Mouse (Mus musculus) neural tube, embryonic 15.5 days (tissue): ENCODE measurements around the gene Nos3. TPM values are rescaled to one million over a fixed set of nuclear protein-coding genes. Genes with fewer than 3 reads are reported as not detected.
A peak's percentile ranks its signal among the peaks of the same experiment; 100 is the strongest.

Experiments
- ATAC-seq: fragments of 200-750 bp; cut with Nextera tagmentation; 2 replicates; pipeline ENCODE4 v1.8.0; 2017; ENCODE audit warnings: mild to moderate bottlenecking, moderate TSS enrichment, moderate library complexity; ENCODE audit not compliant: low FRiP score
- H3K27ac ChIP-seq: fragments of 300-500 bp; sonication (generic); replicated peaks from 2 replicates; pipeline ENCODE4 v1.5.1; 2015; ENCODE audit warnings: mild to moderate bottlenecking, inconsistent platforms
- H3K27me3 ChIP-seq: fragments of 300-500 bp; sonication (generic); replicated peaks from 2 replicates; pipeline ENCODE4 v1.6.1; 2015; ENCODE audit warnings: inconsistent platforms
- H3K36me3 ChIP-seq: fragments of 300-500 bp; sonication (generic); 2 replicates; pipeline ENCODE4 v1.6.1; 2015; ENCODE audit warnings: inconsistent platforms
- H3K4me1 ChIP-seq: fragments of 300-500 bp; sonication (generic); 2 replicates; pipeline ENCODE4 v1.6.1; 2015; ENCODE audit warnings: inconsistent platforms
- H3K4me2 ChIP-seq: fragments of 300-500 bp; sonication (generic); 2 replicates; pipeline ENCODE4 v1.6.1; 2015; ENCODE audit warnings: inconsistent platforms, mild to moderate bottlenecking, moderate library complexity
- H3K4me3 ChIP-seq: fragments of 300-500 bp; sonication (generic); replicated peaks from 2 replicates; pipeline ENCODE4 v1.5.1; 2015; ENCODE audit warnings: mild to moderate bottlenecking, inconsistent platforms
- H3K9ac ChIP-seq: fragments of 300-500 bp; sonication (generic); replicated peaks from 2 replicates; pipeline ENCODE4 v1.6.1; 2015; ENCODE audit warnings: mild to moderate bottlenecking, inconsistent platforms
- H3K9me3 ChIP-seq: fragments of 300-500 bp; sonication (generic); replicated peaks from 2 replicates; pipeline ENCODE4 v1.6.1; 2016; ENCODE audit warnings: inconsistent platforms
- WGBS: fragments of 180-500 bp; shearing (Covaris S2); methylation state at CpG from one replicate; pipeline ENCODE4 v1.1.7; 2015; ENCODE audit warnings: mixed read lengths; 5-methylcytosine and 5-hydroxymethylcytosine counted together
- polyA plus RNA-seq: library from polyadenylated mRNA; unstranded; fragments of >200 nt; fragmentation: Nextera tagmentation; extraction: Ambion mirVana; gene quantifications from 2 replicates; pipeline ENCODE4 v1.2.1, GENCODE M21; 2015

Nos3 gene
- 9.3 and 10.6 TPM in 2 replicates for polyA plus RNA-seq

- peaks cover 6% of the 10 kb centered on the region; the same call in 1 of the 2 replicates for H3K4me1 ChIP-seq
- WGBS: 47% methylated on average over 12 of the region's 12 CpGs
- H3K9ac ChIP-seq: no peak within 1 kb of the TSS
- 0 out of 2 replicates have a peak within 1 kb of the TSS, but pooled peaks have one; percentile 5 for H3K4me2 ChIP-seq
- no peak within 1 kb of the TSS for H3K27ac ChIP-seq
- no peaks in the 10 kb centered on the region for H3K9me3 ChIP-seq
- H3K36me3 ChIP-seq: no peaks in the 10 kb centered on the region
- H3K4me3 ChIP-seq: peak within 1 kb of the TSS; percentile 18; the same call in 1 of the 2 replicates
- ATAC-seq: no peak
- no peaks in the 10 kb centered on the region for H3K27me3 ChIP-seq
Measured at GRCm38 (mm10) chr5:24364508-24364907, at the start of gene Nos3. TSS of gene Nos3 (plus strand) at chr5:24364810.

GRCm38 (mm10) chr5:24319776-24320466 is 44.7 kb upstream of the Nos3 start:
- Histone ChIP-seq H3K27ac (no peak overlapping the region), H3K36me3 (peaks cover 31% of the 10 kb centered on the region), H3K9ac (no peak overlapping the region), H3K4me1 (peaks cover 19% of the 10 kb centered on the region), H3K4me2 (peak overlapping the region; percentile 6; the same call in 1 of the 2 replicates), H3K4me3 (no peak overlapping the region), H3K9me3 (no peaks in the 10 kb centered on the region), H3K27me3 (no peaks in the 10 kb centered on the region)
- WGBS: 17% methylated on average over 13 of the region's 13 CpGs
- no peak for ATAC-seq

GRCm38 (mm10) chr5:24320467-24320813 is 44.2 kb upstream of the Nos3 start:
- H3K27me3 ChIP-seq: no peaks in the 10 kb centered on the region
- peak overlapping the region; percentile 6; the same call in 1 of the 2 replicates for H3K4me2 ChIP-seq
- peaks cover 19% of the 10 kb centered on the region for H3K4me1 ChIP-seq
- H3K9me3 ChIP-seq: no peaks in the 10 kb centered on the region
- H3K27ac ChIP-seq: no peak overlapping the region
- no peak overlapping the region for H3K4me3 ChIP-seq
- no peak overlapping the region for H3K9ac ChIP-seq
- ATAC-seq: no peak
- WGBS: 36% methylated on average over 6 of the region's 6 CpGs
- peaks cover 36% of the 10 kb centered on the region for H3K36me3 ChIP-seq

- H3K4me3 ChIP-seq: no peak overlapping the region
- WGBS: 44% methylated on average over 5 of the region's 5 CpGs
- H3K9me3 ChIP-seq: no peaks in the 10 kb centered on the region
- H3K27me3 ChIP-seq: no peaks in the 10 kb centered on the region
- H3K27ac ChIP-seq: no peak overlapping the region
- peaks cover 19% of the 10 kb centered on the region for H3K4me1 ChIP-seq
- H3K4me2 ChIP-seq: no peak overlapping the region
- no peak overlapping the region for H3K9ac ChIP-seq
- H3K36me3 ChIP-seq: peaks cover 40% of the 10 kb centered on the region
- no peak for ATAC-seq
Measured at GRCm38 (mm10) chr5:24320894-24321293, 43.7 kb upstream of the Nos3 start.

GRCm38 (mm10) chr5:24321711-24322682 is 42.6 kb upstream of the Nos3 start:
- Histone ChIP-seq H3K4me3 (no peak overlapping the region), H3K9ac (0 out of 2 replicates have a peak overlapping the region, but pooled peaks have one; percentile 14), H3K27ac (no peak overlapping the region), H3K9me3 (no peaks in the 10 kb centered on the region), H3K27me3 (no peaks in the 10 kb centered on the region), H3K36me3 (peaks cover 46% of the 10 kb centered on the region), H3K4me2 (no peak overlapping the region), H3K4me1 (peaks cover 19% of the 10 kb centered on the region)
- ATAC-seq: no peak
- WGBS: 10% methylated on average over 22 of the region's 22 CpGs

- Histone ChIP-seq H3K4me1 (peaks cover 42% of the 10 kb centered on the region), H3K4me2 (no peak overlapping the region), H3K36me3 (peaks cover 35% of the 10 kb centered on the region), H3K27me3 (no peaks in the 10 kb centered on the region), H3K4me3 (no peak overlapping the region), H3K9ac (no peak overlapping the region), H3K27ac (no peak overlapping the region), H3K9me3 (no peaks in the 10 kb centered on the region)
- no peak for ATAC-seq
- 59% methylated on average over 14 of the region's 14 CpGs for WGBS
Measured at GRCm38 (mm10) chr5:24325251-24325650, 39.4 kb upstream of the Nos3 start.

- H3K9ac ChIP-seq: no peak overlapping the region
- H3K4me1 ChIP-seq: peaks cover 40% of the 10 kb centered on the region
- H3K9me3 ChIP-seq: no peaks in the 10 kb centered on the region
- WGBS: 95% methylated on average over 15 of the region's 15 CpGs
- H3K4me2 ChIP-seq: no peak overlapping the region
- H3K27ac ChIP-seq: no peak overlapping the region
- no peaks in the 10 kb centered on the region for H3K27me3 ChIP-seq
- no peak overlapping the region for H3K4me3 ChIP-seq
- no peak for ATAC-seq
- peaks cover 37% of the 10 kb centered on the region for H3K36me3 ChIP-seq
Measured at GRCm38 (mm10) chr5:24326166-24326841, 38.3 kb upstream of the Nos3 start.

- H3K9me3 ChIP-seq: no peaks in the 10 kb centered on the region
- H3K4me2 ChIP-seq: no peak overlapping the region
- H3K4me3 ChIP-seq: no peak overlapping the region
- no peak for ATAC-seq
- H3K27me3 ChIP-seq: no peaks in the 10 kb centered on the region
- H3K27ac ChIP-seq: no peak overlapping the region
- no peak overlapping the region for H3K9ac ChIP-seq
- peaks cover 40% of the 10 kb centered on the region for H3K4me1 ChIP-seq
- peaks cover 42% of the 10 kb centered on the region for H3K36me3 ChIP-seq
- WGBS: 75% methylated on average over 4 of the region's 4 CpGs
Measured at GRCm38 (mm10) chr5:24326842-24327417, 37.7 kb upstream of the Nos3 start.

GRCm38 (mm10) chr5:24328813-24329211 is 35.8 kb upstream of the Nos3 start:
- Histone ChIP-seq H3K36me3 (peaks cover 47% of the 10 kb centered on the region), H3K27me3 (no peaks in the 10 kb centered on the region), H3K9ac (peak overlapping the region; percentile 31), H3K4me1 (peaks cover 32% of the 10 kb centered on the region), H3K27ac (peak overlapping the region; percentile 80), H3K4me3 (peak overlapping the region; percentile 20; the same call in 1 of the 2 replicates), H3K4me2 (peak overlapping the region; percentile 56), H3K9me3 (no peaks in the 10 kb centered on the region)
- WGBS: 51% methylated on average over 6 of the region's 6 CpGs
- ATAC-seq: peak; percentile 10

- H3K27me3 ChIP-seq: no peaks in the 10 kb centered on the region
- H3K9ac ChIP-seq: peak overlapping the region; percentile 31
- WGBS: 4% methylated on average over 26 of the region's 27 CpGs
- ATAC-seq: peak; percentile 83
- peaks cover 32% of the 10 kb centered on the region for H3K4me1 ChIP-seq
- peak overlapping the region; percentile 56 for H3K4me2 ChIP-seq
- peaks cover 41% of the 10 kb centered on the region for H3K36me3 ChIP-seq
- no peaks in the 10 kb centered on the region for H3K9me3 ChIP-seq
- H3K4me3 ChIP-seq: peak overlapping the region; percentile 20
- H3K27ac ChIP-seq: peak overlapping the region; percentile 80
Measured at GRCm38 (mm10) chr5:24329212-24329964, 35.2 kb upstream of the Nos3 start.
